Mouse (Mus musculus) kidney, postnatal 14 days (tissue): Measurements from ENCODE around the gene Cdk14.

Source experiments
- DNase-seq: peaks from one replicate; pipeline ENCODE4 v3.0.0; 2022; ENCODE audit warnings: mixed read lengths

Cdk14 gene

GRCm38 (mm10) chr5:5054270-5054669, 365.8 kb downstream of the Cdk14 start:
- no peak for DNase-seq

DNA sequence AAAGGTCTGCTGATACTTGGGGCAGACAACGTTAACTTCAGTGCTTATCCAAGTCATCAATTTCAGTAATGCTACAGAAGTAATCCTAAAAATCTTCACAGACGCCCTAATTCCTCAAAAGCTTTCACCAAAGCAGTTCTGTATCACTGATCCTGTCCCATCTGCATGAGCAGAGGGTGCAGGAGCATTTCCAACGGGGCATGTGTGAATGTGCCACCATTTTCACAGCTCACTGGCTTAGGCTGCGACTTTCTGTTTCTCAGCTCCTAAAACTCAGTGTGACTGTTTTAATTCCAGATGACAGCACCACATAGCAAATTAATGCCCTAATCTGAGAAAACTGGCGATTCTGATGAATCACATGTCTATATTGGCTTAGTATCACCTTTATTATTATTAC, 375.8 kb downstream of the Cdk14 start:
- DNase-seq = no peak

- DNase-seq = no peak
Observed at GRCm38 (mm10) chr5:5042735-5043134, 377.4 kb downstream of the Cdk14 start.

DNA sequence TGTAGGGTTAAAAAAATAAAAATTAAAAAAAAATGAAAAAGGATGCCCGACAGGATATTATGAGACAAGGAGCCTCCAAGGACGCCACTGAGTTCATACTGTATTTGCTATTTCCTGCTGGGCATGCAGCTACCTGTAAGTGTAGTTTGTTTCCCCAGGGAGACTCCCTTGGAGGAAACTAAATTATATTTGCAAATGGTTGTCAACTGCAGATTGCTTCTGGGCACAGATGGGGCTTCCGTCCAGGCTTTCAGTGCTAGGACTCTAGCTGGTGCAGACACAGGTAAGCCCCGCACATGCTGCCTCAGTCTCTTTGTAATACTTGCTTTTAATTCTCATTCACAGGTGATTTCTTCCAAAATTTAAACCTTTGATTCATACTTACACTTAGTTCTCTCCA, 378.6 kb downstream of the Cdk14 start:
- DNase-seq = no peak

GRCm38 (mm10) chr5:5039700-5040284, 380.3 kb downstream of the Cdk14 start:
- DNase-seq = no peak

GRCm38 (mm10) chr5:5033445-5033844, 386.7 kb downstream of the Cdk14 start:
- peak; percentile 2 for DNase-seq

- DNase-seq = no peak
Observed at GRCm38 (mm10) chr5:5032847-5033246, 387.3 kb downstream of the Cdk14 start.

GRCm38 (mm10) chr5:5032446-5032845, 387.7 kb downstream of the Cdk14 start:
- no peak for DNase-seq

- DNase-seq = no peak
Observed at GRCm38 (mm10) chr5:5030431-5030830, 389.7 kb downstream of the Cdk14 start.

GRCm38 (mm10) chr5:5018959-5019358, 401.2 kb downstream of the Cdk14 start:
- no peak for DNase-seq

- DNase-seq = no peak
Observed at GRCm38 (mm10) chr5:5018242-5018641, 401.9 kb downstream of the Cdk14 start.

DNA sequence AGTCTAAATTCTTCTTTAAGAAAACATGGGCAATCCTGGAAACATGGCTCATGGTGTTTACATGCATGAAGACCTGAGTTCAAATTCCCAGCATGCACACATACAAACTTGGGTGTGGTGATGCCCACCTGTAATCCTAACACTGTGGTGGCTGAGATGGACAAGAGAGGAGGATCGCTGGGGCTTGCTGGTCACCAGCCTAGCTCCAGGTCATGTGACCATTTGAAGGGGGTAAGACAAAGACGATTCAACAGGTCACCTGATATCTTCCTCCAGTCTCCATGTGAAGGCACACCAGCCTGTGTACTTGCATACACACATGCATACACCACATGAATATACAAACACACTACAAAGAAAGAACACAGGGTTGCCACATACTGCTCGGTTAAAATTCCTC, 406.3 kb downstream of the Cdk14 start:
- no peak for DNase-seq

DNA sequence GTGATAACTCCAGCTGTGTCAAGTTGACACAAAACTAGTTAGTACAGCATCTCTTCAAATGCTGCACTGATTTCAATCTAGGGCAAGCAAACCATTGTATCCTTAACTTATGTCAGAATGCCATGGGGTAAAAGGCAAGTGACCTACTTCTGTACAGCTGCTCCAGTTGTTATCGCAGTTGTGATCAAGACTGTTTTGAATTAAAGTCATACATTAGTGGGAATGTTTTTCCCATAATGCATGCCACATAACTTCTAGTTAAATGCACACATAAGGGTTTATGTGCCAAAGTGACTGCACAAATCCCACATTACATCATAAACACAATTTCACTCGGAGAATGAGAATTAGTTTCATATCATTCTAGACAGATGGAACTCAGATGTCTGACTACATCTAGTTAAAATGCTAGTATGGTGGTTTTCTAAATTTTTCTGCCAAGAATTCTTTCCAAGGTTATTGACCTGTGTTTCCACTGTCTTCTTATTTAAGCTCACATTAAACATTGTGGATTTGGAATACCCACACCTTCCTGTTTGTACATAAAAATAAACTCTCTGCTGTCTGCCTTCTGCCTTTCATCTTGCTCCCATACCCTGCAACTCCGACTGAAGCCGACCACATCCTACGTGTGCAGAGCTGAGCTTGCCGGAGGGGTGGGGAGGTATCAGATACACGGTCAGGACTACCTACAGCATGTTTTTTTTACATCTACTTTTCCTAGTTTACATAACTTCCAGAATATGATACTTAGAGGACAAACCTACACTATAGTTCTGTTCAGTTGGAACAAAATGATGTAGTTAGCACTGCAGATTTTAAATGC, 407.4 kb downstream of the Cdk14 start:
- no peak for DNase-seq

- DNase-seq = no peak
Observed at GRCm38 (mm10) chr5:5008153-5008745, 411.9 kb downstream of the Cdk14 start.

DNA sequence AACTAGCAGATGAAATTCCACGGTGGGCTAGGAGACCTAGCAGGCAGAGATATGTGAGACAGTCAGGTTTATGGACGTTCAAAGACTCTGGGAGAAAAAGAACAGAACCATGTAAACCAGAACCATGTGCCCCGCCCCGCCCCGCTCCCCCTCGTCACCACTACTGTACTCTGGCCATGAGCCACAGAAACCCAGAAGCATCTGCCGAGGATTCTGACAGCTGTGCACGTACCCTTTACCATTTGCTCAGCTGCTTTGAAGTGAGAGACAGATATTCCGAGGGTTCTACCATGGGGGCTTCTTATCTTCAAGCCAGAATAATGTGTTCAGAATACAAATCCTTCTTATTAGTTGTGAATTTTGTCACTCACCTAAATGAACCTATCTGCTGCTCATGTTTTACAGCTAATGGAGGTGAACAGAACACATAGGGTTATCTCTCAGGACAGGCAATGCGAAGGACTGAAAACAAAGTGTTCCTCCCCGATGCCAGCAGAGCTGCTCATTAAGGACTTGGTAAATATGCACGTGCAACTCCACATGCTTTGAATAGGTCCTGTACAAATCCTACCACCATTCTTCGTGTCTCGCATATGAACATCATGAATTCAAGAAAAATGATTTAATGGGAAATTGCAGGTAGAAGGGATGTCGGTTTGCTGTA, 412.5 kb downstream of the Cdk14 start:
- no peak for DNase-seq

- no peak for DNase-seq
Observed at GRCm38 (mm10) chr5:5005633-5006032, 414.5 kb downstream of the Cdk14 start.

- DNase-seq = no peak
Observed at GRCm38 (mm10) chr5:5004740-5005139, 415.4 kb downstream of the Cdk14 start.

DNA sequence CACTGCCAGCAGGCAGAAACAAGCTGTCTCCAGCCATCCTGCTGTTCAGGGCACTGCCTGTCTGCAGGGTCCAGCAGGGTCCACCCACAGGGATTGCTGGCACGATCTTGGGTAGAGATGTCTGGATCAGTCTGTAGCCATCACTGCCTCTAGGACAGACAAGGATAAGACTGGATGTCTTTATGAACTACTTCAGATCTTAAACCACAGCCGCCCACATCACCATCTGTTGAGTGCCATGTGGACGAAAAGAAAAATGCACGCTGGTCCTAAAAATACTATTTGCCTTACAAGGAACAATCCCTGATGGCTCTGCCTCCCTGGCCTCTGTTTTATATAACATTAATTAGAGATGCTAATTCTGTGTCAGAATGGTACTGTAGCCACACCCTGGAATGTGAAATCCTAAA, 426.9 kb downstream of the Cdk14 start:
- DNase-seq = no peak

DNA sequence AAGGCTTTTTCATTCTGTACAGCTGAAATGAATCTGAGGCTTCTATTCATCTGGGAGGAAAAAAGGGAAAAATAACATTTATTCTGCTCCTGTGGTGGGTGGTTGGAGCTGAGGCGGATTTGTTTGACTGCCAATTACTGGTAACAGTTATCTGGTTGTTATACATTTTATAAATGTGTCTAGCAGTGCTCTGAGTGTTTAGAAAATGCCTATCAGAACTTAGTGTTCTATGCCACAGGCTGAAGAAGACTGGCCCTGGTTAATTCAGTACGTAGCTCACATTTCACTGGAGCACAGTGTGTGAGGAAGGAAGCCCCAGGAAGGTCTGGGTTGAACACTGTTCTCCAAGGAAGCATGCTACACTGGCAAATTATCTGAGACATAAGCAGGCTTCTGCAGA, 429.1 kb downstream of the Cdk14 start:
- DNase-seq = no peak

DNA sequence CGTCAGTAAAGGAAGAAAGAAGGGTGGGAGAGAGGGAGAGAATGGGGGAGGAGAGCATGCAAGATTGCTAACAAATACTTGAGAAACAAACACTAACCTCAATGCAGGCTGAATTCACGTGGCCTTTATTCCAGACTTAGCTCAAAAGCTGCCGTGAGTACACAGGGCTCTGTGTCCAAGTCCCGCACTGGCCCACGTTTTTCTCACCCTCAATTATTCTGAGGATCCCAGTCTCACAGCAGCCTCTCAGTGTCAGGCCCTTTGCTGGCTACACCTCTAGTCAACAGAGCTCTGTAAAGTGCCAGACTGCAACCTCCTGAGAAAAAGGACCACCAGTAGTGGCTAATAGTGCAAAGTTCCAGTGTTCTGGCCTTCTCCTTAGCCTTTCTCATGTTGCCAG, 429.9 kb downstream of the Cdk14 start:
- no peak for DNase-seq

DNA sequence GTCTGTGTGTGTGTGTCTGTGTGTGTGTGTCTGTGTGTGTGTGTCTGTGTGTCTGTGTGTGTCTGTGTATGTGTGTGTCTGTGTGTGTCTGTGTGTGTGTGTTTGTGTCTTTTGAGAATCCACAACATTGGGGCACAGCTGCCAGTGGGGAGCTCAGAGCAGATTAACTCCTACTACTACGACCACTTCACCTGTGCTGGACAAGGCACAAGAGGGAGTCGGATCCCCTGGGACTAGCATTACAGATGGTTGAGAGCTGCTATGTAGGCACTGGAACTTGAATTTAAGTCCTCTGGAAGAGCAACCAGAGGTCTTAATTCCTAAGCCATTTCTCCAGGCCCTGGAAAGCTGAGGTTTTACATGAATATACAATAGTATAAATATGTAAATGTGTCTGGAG, 433.9 kb downstream of the Cdk14 start:
- DNase-seq = no peak

DNA sequence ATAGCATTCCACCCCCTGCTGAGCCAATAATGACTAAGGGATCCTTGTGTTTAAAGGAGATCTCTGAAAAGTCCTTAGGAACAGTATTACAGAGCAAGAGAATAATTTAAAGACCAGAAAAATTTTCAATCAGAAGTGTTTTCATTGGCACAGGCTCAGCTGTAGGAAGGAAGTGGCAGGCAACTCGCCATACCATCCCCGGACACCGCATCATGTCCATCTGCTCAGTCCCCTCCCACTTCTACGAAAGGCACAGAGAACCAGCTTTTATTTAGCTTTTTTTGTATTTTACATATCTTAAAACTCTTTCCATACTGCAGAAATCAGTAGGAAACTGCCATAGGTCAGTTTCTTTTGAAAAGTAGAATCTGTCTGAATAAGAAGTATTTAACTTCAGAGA, 440.6 kb downstream of the Cdk14 start:
- no peak for DNase-seq

- no peak for DNase-seq
Observed at GRCm38 (mm10) chr5:4973408-4973807, 446.7 kb downstream of the Cdk14 start.
